Mouse (Mus musculus) mature B cell (primary cell): ENCODE results near the gene Epc2.
"Not testable (repeated sequence)": the region's sequence is repeated elsewhere in the genome, so short reads cannot be mapped to it uniquely, and the experiment has no call there.

ENCODE experiments used
- in situ Hi-C: fragments of 300-500 bp; cut with MboI; formaldehyde crosslinking; loops from 2 replicates; pipeline ENCODE4 v1.14.3; 2019

The Epc2 gene

GRCm38 (mm10) chr2:49471641-49472355, 20.5 kb downstream of the Epc2 start:
- in situ Hi-C loops = loop anchor here (25.0 kb wide), 1 partner anchor 266 kb away; no protein-coding TSS in a partner anchor

DNA sequence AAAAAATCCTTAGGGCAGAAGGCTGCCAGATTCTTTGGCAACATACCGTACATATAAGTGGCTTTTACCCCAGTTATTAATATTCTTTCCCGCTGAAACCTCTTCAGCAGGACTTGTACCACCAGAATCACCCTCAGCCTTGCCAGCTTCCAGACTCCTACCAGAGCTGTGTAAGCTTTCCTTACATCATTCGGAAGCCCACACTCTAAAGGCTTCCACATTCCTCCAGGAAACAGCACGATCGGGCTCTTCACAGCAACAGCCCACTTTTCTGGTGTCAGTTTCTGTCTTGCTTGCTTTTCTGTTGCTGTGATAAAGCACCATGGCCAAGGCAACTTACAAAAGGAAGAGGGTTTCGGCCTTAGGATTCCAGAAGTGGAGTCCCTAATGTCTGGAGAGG, 21.2 kb downstream of the Epc2 start:
- in situ Hi-C loops = loop anchor here (25.0 kb wide), 1 partner anchor 265 kb away; no protein-coding TSS in a partner anchor

DNA sequence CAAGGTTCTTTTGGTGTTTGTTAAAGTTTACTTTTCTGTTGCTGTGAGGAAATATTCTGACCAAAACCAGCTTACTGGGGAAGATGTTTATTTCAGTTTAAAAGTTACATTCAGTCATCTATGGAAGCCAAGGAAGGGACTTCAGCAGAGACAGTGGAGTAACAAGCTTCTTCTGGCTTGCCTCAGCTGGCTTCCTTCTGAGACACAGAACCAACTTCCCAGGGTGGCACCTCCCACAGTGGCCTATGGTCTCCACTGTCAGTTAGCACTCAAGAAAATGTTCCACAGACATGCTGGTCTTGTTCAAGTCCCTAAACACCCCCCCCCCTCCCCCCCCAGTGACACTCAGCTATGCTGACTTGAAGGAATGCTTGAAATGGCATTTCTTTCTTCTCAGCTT, 30.9 kb downstream of the Epc2 start:
- in situ Hi-C loops = no loop called here

- in situ Hi-C loops = no loop called here
Observed at GRCm38 (mm10) chr2:49483382-49483781, 32.1 kb downstream of the Epc2 start.

DNA sequence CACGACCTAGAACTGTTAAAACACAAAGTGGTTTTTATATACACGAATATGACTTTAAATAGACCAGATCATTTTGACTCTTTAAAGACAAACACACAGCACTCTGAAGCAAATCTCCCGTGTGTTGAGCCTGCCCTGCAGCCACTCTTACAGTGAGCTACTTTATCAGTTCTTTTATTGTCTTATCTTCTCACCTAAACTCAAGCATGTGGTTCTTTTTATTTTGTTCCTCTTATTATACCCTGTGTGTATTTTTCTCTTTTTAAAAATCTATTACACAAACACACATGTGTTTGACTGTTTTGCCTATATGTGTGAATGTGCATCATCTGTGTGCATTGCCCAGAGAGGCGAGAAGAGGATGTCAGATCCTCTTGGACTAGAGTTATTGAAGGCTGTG, 50.1 kb downstream of the Epc2 start:
- in situ Hi-C loops = no loop called here

GRCm38 (mm10) chr2:49503596-49503995, 52.3 kb downstream of the Epc2 start:
- in situ Hi-C loops = no loop called here

DNA sequence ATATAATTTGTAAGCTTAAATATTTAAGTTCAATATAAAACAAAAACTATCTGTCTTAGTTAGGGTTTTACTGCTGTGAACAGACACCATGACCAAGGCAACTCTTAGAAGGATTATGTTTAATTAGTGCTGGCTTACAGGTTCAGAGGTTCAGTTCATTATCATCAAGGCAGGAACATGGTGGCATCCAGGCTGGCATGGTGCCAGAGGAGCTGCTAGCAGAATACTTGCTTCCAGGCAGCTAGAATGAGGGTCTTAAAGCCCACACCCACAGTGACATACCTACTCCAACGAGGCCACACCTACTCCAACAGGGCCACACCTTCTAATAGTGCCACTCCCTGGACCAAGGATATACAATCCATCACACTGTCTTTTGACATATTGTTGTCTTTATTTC, 53.9 kb downstream of the Epc2 start:
- in situ Hi-C loops = not testable (repeated sequence)

DNA sequence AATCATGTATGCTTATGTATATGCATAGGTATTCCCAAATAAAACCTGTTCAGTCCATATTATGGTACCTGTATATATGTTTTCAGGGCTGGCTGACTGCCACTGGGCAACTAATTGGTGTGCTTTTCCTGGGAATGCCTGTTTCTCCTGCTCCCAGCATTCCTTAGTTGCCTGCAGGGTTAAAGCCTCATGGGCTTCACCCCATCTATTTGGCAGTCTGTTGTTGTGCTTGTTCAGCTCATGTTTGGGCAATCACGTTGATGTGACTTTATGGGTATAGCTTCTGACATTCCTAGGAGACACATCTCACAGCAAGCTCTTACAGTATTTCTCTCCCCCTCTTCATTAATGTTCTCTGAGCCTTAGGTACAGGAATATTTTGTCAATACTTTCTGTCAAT, 59.5 kb downstream of the Epc2 start:
- in situ Hi-C loops = no loop called here

GRCm38 (mm10) chr2:49516011-49516410, 64.7 kb downstream of the Epc2 start:
- in situ Hi-C loops = no loop called here

GRCm38 (mm10) chr2:49520409-49520808, 69.1 kb downstream of the Epc2 start:
- in situ Hi-C loops = no loop called here

GRCm38 (mm10) chr2:49520989-49521388, 69.7 kb downstream of the Epc2 start:
- in situ Hi-C loops = no loop called here

DNA sequence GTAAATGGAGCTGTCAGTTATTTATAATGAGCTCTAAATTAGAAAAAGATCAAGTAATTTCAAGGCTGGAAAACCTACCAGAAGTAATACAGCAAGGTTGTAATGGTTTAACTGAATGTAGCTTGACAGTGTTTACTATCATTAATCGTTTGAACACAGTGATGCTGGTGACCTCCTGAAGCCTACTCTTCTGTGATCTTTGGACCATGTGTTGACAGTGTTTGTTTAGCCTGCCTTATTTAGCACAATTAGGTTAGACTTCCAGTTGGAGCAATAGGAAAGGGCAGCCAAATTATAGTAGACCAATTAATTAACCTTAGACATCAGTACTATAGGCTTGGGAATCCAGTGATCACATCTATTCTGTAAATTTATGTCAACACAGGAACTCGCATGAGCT, 70.3 kb downstream of the Epc2 start:
- in situ Hi-C loops = no loop called here

- in situ Hi-C loops = no loop called here
Observed at GRCm38 (mm10) chr2:49522578-49522977, 71.3 kb downstream of the Epc2 start.

- in situ Hi-C loops = no loop called here
Observed at GRCm38 (mm10) chr2:49537147-49537546, 85.9 kb downstream of the Epc2 start.

DNA sequence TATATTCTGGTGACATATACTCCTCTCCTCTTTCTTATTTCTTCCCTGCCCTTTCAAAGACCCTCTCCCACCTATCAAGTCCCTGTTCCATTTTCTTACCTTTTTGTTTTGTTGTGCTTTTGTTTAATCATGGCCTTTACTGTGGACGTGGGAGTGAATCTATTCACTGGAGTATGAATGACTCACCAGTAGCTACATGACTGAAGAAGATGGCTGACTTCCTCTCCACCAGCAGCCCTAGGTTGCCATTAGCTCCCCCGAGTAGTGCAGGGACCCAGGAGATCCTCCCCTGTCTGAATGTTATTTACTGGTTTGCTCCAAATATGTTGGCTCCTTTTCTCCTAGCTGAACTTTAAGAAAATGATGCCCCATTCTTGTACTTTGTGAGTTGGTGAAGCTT, 86.8 kb downstream of the Epc2 start:
- in situ Hi-C loops = no loop called here

DNA sequence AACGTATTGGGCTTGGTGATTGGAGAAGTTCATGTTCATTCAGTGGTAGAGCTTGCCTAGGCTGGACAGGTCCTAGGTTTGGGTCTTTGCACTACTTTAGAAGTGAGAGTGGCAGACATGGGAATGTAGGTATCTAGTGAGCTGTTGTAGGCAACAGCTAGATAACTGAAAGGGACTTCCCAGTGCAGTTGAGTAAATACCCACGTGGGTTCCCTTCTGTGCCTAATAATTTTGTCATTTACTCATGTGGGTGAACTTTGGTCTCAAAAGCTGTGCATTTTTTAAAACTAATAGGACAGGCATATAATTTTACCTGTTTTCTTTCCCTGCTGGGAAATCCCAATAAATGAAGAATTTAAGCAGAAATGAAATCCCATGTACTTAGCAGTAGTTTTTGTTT, 88.5 kb downstream of the Epc2 start:
- in situ Hi-C loops = no loop called here

DNA sequence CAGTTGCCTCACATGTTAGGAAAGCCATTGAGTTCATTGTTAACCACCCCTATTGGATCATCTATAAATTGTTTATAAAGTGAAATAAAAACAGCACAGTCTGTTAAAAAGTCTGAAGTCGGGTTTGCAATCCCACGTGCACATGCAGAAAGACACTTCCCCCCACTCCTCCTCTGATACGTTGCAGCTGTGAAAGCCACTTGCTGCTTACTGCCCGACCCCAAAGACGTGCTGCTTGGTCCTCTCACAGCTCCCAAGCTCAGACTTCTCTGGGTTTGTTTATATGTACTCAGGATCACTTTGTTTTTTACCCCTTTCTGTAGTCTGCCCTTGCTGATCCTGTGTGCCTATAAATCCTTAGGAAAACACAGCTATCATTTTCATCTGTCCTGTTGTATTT, 96.5 kb downstream of the Epc2 start:
- in situ Hi-C loops = no loop called here

DNA sequence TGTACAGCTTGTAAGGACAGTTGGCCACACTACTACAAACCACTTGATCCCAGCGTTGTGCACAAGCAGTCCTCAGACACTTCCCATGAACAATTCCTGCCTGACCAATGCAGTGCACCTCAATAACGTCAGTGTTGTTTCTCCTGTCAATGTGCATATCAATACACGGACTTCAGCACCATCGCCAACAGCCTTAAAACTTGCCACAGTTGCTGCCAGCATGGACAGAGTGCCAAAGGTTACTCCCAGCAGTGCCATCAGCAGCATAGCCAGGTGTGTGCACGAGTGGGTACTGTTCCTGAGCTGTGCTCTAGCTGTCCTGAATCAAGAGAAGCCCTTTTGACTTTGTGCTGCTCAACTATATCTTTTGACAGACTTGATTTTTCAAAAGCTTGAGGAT, 97.2 kb downstream of the Epc2 start:
- in situ Hi-C loops = no loop called here

DNA sequence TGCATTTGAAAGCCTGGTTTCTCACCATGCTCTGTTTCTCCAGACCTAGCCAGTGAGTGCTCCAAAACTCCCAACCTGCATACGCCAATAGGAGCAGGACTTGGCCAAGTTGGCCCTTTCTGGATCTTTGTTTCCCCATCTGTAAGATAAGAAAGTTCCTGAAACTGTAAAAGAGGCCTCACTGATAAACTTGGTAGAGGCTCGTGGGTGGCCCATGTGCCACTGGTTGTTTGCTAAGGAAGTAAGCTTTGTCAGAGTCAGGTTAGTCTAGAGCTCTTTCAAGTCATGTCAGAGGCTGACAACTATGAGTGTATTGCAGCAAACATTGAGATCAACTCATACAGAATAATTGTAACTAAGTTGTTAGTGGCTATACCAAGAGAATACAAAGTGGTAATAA, 101.8 kb downstream of the Epc2 start:
- in situ Hi-C loops = no loop called here

DNA sequence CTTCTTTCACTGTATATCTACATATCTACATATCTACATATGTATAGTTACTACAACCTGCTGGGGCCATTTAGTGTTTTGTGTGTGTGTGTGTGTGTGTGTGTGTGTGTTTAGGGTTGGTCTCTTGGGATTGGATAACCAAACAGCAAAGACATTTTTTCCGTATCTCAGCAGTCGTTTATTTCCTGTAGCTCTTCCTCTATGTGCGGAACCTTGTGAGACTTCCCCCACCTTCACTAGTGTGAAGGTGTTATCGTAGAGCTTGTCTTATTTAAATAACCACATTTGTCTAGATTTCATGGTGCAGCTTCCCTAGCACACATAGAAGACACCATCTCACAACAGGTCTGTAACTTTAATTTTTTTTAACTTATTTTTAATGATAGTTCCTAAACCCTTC, 106.1 kb downstream of the Epc2 start:
- in situ Hi-C loops = no loop called here

GRCm38 (mm10) chr2:49558361-49558760, 107.1 kb downstream of the Epc2 start:
- in situ Hi-C loops = no loop called here

DNA sequence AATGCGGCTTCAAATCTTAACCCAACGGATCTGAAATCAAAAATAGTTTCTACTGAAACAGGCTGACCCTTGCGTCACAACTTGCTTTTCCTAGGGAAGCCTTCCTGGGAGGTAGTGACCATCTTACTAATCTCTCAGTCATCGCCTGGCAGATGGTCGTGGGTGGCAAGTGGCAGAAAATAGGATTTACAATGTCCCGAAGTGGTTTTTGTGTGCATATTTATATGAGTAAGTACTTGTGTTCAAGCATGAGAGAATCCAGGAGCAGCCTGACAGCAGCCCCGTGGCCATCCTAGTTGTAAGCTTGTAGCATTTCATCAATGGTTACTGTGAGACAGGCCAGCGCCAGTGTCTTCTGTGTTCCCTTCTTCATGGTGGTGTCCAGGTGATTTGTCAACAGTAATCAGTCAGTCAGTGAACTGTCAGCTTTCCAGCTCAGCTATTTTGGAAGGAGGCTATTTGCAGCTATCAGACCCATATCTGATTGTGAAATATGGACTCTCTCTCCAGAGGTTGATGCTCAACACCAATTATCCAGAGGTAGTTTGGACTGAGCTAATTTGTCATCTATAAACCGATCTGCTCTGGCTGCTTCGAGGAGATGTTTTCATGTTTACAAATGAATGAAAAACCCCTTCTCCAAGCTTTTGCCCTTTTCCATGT, 111.5 kb downstream of the Epc2 start:
- in situ Hi-C loops = no loop called here

DNA sequence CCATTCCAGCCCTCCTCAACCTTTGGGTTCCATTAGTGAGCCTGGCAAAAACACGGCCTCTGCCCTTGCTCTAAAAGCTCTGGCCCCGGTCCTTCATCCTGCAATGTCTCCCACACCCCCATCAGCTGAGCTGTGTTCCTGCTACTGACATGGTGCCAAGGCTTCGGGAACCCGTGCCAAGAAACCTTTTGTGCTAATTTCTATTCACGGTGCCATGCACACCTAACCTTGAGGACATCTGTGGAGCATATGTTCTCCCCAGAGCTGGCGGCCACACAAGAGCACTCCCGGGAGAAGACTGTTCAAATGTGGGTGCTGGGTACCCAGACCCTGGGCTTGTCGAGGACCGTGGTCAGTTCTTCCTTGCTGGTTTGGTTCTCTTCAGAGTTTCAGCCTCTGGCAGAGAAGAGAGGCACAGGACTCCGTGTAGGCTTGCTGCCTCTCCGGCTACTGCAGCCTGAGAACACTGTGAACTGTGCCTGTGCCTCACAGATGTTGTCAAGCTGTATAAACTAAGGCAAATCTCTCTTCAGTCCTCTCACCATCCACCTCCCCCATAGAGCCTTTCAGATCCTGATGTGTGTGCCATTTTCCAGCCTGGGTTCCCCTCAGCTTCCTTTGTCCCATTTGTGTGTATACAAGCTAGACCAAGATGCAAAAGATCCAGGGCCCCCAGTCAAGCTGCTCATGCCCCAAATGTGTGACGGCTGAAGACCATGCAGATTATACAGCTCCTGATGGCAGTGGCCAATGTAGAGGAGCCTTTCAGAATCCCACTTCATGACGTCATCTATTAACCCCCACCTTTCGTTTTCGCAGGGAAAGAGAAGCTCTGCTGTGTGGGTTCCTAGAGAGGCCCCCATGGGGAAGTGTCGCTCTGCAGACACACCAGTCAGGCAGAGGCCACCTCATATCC, 118.8 kb downstream of the Epc2 start:
- in situ Hi-C loops = no loop called here
